Mouse (Mus musculus) heart, postnatal 0 days (tissue): ENCODE measurements around the gene Bcl6b. TPM values are rescaled to one million over a fixed set of nuclear protein-coding genes. Genes with fewer than 3 reads are reported as not detected.

Experiments
- ATAC-seq: fragments of 200-750 bp; cut with Nextera tagmentation; 2 replicates; pipeline ENCODE4 v1.8.0; 2017; ENCODE audit warnings: low read depth, moderate number of reproducible peaks, moderate library complexity; ENCODE audit not compliant: insufficient read depth
- DNase-seq: peaks from one replicate; pipeline ENCODE4 v3.0.0-alpha.2; 2016; ENCODE audit warnings: low spot score
- H3K27ac ChIP-seq: fragments of 300-500 bp; sonication (generic); 2 replicates; pipeline ENCODE4 v1.5.1; 2014; ENCODE audit warnings: low read depth, mild to moderate bottlenecking
- H3K27me3 ChIP-seq: fragments of 300-500 bp; sonication (generic); 2 replicates; pipeline ENCODE4 v1.6.1; 2014; ENCODE audit warnings: low read length, mixed read lengths; ENCODE audit not compliant: control insufficient read depth, insufficient read depth
- H3K36me3 ChIP-seq: fragments of 300-500 bp; sonication (generic); replicated peaks from 2 replicates; pipeline ENCODE4 v1.6.1; 2014; ENCODE audit warnings: low read length, mixed read lengths; ENCODE audit not compliant: control insufficient read depth, insufficient read depth
- H3K4me1 ChIP-seq: fragments of 300-500 bp; sonication (generic); 2 replicates; pipeline ENCODE4 v1.6.1; 2014; ENCODE audit warnings: antibody characterized with exemption; ENCODE audit not compliant: control insufficient read depth, insufficient read depth
- H3K4me2 ChIP-seq: fragments of 300-500 bp; sonication (generic); 2 replicates; pipeline ENCODE4 v1.6.1; 2014; ENCODE audit warnings: low read depth, mild to moderate bottlenecking, low read length, moderate library complexity
- H3K4me3 ChIP-seq: fragments of 300-500 bp; sonication (generic); 2 replicates; pipeline ENCODE4 v1.5.1; 2014; ENCODE audit warnings: low read depth, low read length
- H3K9ac ChIP-seq: fragments of 300-500 bp; sonication (generic); replicated peaks from 2 replicates; pipeline ENCODE4 v1.6.1; 2014; ENCODE audit warnings: low read depth, low read length, mixed read lengths
- H3K9me3 ChIP-seq: fragments of 300-500 bp; sonication (generic); replicated peaks from 2 replicates; pipeline ENCODE4 v1.6.1; 2016; ENCODE audit warnings: low read length; ENCODE audit not compliant: control insufficient read depth
- CTCF ChIP-seq: IDR thresholded peaks from 2 replicates; pipeline ENCODE4 v1.5.1; 2016; ENCODE audit warnings: antibody characterized with exemption, control low read depth, low read depth
- EP300 ChIP-seq: IDR thresholded peaks from 2 replicates; pipeline ENCODE4 v1.6.1; 2016; ENCODE audit warnings: antibody characterized with exemption, low read depth
- WGBS: fragments of 180-500 bp; shearing (Covaris S2); extraction: QIAGEN DNeasy Blood & Tissue Kit; methylation state at CpG from one replicate; pipeline ENCODE4 v1.1.7; 2014; 5-methylcytosine and 5-hydroxymethylcytosine counted together
- polyA plus RNA-seq: library from polyadenylated mRNA; unstranded; fragments of >200 nt; fragmentation: Nextera tagmentation; extraction: Ambion mirVana; gene quantifications from 2 replicates; pipeline ENCODE4 v1.2.1, GENCODE M21; 2015
- total RNA-seq: library from RNA; depleted of rRNA; stranded (reverse); fragments of >200 nt; gene quantifications from 2 replicates; pipeline ENCODE4 v1.2.3, GENCODE M21; 2014; ENCODE audit warnings: low replicate concordance

Gene Bcl6b
- total and polyA plus RNA-seq, 2 experiments from 2014 or later, result 12.8 to 16.8 TPM

DNA sequence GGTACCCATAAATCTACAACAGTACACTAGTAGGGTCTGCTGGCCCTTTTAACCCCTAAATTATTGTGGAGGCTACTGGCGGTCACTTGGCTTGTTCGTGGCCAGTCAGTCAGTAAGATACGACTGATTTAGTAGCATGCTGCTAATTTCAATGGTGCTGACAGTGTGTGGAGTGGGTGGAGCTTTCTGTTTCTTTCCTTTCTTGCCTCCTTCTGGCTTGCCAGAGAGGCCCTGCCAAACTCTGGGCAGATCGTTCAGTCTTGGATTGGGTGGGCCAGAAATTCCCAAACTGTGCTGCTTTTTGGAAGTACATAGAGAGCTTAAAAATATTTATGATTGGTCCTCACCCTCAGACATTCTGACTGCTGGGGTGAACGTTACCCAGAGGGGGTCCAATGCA is 2.5 kb downstream of the Bcl6b start:
- H3K27me3 ChIP-seq, result peaks cover 44% of the 10 kb centered on the region
- peak overlapping the region; percentile 51 for H3K4me3 ChIP-seq
- H3K27ac ChIP-seq, result peak overlapping the region; percentile 90
- DNase-seq (no peak), ATAC-seq (no peak)
- H3K4me1 ChIP-seq, result 0 out of 2 replicates have a peak, but pooled peaks cover 4% of the 10 kb centered on the region
- peak overlapping the region; percentile 65 for H3K9ac ChIP-seq
- no peaks in the 10 kb centered on the region for H3K9me3 ChIP-seq
- TF ChIP-seq EP300, result no peak
- no peak for TF ChIP-seq CTCF
- H3K36me3 ChIP-seq, result peaks cover 9% of the 10 kb centered on the region
- peak overlapping the region; percentile 60 for H3K4me2 ChIP-seq
- 21% methylated on average over 5 of the region's 5 CpGs for WGBS

DNA sequence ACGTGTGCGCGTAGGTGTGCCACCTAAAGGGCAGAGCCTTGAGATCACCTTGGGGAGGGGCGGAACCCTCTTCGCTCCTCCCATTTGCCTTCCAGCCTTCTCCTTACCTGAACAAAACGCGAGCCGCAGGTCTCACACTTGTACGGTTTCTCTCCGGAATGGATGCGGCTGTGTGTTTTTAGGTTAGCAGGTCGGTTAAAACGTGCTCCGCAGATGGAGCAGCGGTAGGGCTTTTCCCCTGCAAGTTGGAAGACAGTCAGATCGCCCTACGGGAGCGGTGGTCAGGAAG is 3.1 kb downstream of the Bcl6b start:
- H3K9me3 ChIP-seq, result no peaks in the 10 kb centered on the region
- 0 out of 2 replicates have a peak, but pooled peaks cover 7% of the 10 kb centered on the region for H3K4me1 ChIP-seq
- H3K9ac ChIP-seq, result peak overlapping the region; percentile 65

GRCm38 (mm10) chr11:70225798-70226601 is 3.6 kb downstream of the Bcl6b start:
- peak overlapping the region; percentile 90 for H3K27ac ChIP-seq
- H3K27me3 ChIP-seq, result peaks cover 44% of the 10 kb centered on the region
- peak overlapping the region; percentile 65 for H3K9ac ChIP-seq
- no peak for DNase-seq
- H3K36me3 ChIP-seq, result peaks cover 9% of the 10 kb centered on the region
- WGBS, result 25% methylated on average over 27 of the region's 27 CpGs
- H3K4me1 ChIP-seq, result 0 out of 2 replicates have a peak, but pooled peaks cover 11% of the 10 kb centered on the region
- peak overlapping the region; percentile 51 for H3K4me3 ChIP-seq
- H3K9me3 ChIP-seq, result no peaks in the 10 kb centered on the region
- no peak for ATAC-seq
- peak overlapping the region; percentile 60 for H3K4me2 ChIP-seq
- TF ChIP-seq CTCF, result no peak
- no peak for TF ChIP-seq EP300

More for the DNA sequence above, 3.1 kb downstream of the Bcl6b start:
- peaks cover 9% of the 10 kb centered on the region for H3K36me3 ChIP-seq
- peak overlapping the region; percentile 60 for H3K4me2 ChIP-seq
- no peak for TF ChIP-seq EP300
- no peak for TF ChIP-seq CTCF
- DNase-seq (no peak), ATAC-seq (no peak)
- peak overlapping the region; percentile 90 for H3K27ac ChIP-seq
- peaks cover 44% of the 10 kb centered on the region for H3K27me3 ChIP-seq
- 7% methylated on average over 18 of the region's 18 CpGs for WGBS
- peak overlapping the region; percentile 51 for H3K4me3 ChIP-seq

DNA sequence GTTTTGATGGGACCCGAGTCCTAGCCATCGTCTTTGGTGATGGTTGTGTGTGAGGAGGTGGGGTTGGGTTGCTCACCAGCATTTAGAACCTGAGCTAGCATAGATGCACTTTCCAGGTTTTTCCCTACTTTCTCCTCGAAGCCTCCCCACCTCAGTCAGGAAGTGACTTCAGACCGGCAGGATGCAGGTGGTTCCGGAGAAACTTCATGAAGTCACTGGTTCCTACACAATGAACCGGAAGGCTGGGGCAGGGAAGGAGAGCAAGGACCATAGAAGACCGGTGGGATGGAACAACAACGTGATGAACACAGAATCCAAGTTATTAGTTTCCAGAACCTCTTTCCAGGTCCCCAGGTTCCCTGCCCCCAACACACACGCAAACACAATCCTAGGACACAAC is 5.9 kb downstream of the Bcl6b start:
- Histone ChIP-seq H3K4me1 (peaks cover 17% of the 10 kb centered on the region; the same call in 1 of the 2 replicates), H3K4me3 (no peak overlapping the region), H3K9me3 (no peaks in the 10 kb centered on the region), H3K27ac (peak overlapping the region; percentile 90), H3K9ac (no peak overlapping the region), H3K36me3 (peaks cover 9% of the 10 kb centered on the region), H3K27me3 (peaks cover 30% of the 10 kb centered on the region), H3K4me2 (no peak overlapping the region)
- 60% methylated on average over 9 of the region's 9 CpGs for WGBS
- peak; percentile 79 for DNase-seq
- ATAC-seq, result peak; percentile 12; the same call in 1 of the 2 replicates
- peak; percentile 99 for TF ChIP-seq EP300
- no peak for TF ChIP-seq CTCF

- ATAC-seq, result peak; percentile 24
- Histone ChIP-seq H3K27me3 (peaks cover 14% of the 10 kb centered on the region), H3K9ac (peak overlapping the region; percentile 54)
Measured at GRCm38 (mm10) chr11:70221603-70222500, 7.7 kb downstream of the Bcl6b start.

More at GRCm38 (mm10) chr11:70221603-70222500, 7.7 kb downstream of the Bcl6b start:
- H3K4me2 ChIP-seq, result peak overlapping the region; percentile 93
- peak overlapping the region; percentile 48 for H3K4me3 ChIP-seq
- no peaks in the 10 kb centered on the region for H3K9me3 ChIP-seq
- WGBS, result 13% methylated on average over 14 of the region's 14 CpGs
- H3K4me1 ChIP-seq, result peaks cover 17% of the 10 kb centered on the region; the same call in 1 of the 2 replicates
- TF ChIP-seq EP300, result peak; percentile 61; the same call in 1 of the 2 replicates
- no peak for TF ChIP-seq CTCF
- peak; percentile 66 for DNase-seq
- H3K36me3 ChIP-seq, result peaks cover 9% of the 10 kb centered on the region
- peak overlapping the region; percentile 79 for H3K27ac ChIP-seq
